Mouse (Mus musculus) bone marrow macrophage, adult 2 months (primary cell): ENCODE measurements at regions not wholly inside any gene's neighbourhood (a gene's known extent, or its start where the extent isn't known, plus 50 kb on each side); places are given as distances from the start of the nearest gene placed in this dataset.

ENCODE experiments used
- CTCF ChIP-seq: IDR thresholded peaks from 2 replicates; pipeline ENCODE4 v1.5.1; 2012; ENCODE audit warnings: low read depth, mild to moderate bottlenecking, low read length, moderate library complexity
- POLR2A ChIP-seq: IDR thresholded peaks from 2 replicates; pipeline ENCODE4 v1.6.1; 2012; ENCODE audit warnings: mild to moderate bottlenecking, low read depth, low read length, borderline replicate concordance

- no peak for TF ChIP-seq POLR2A
- TF ChIP-seq CTCF = no peak
Observed at GRCm38 (mm10) chr10:16978770-16979169, 744.2 kb upstream of the Cited2 start.
